In the genomic region with DNA sequence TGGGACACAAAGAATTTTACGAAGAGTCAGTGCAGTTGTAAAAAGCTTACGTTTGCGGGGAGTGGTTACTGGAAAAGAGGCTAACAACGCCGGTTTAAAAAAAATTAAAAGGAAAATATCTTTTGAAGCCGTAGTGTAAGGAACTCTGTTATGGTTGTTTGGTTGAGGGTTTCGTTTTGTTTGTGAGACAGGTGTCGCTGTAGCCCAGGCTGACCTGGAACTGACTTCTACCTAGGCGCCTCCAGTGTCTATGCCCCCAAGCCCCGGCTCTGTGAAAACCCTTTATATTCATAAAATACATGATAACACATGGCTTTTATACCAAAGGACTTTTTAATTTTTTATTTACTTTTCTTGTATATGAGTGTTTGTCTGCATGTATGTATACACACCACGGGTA, we compare ENCODE assay signal across 8 mouse cellular contexts. TPM values are rescaled to one million over a fixed set of nuclear protein-coding genes. Genes with fewer than 3 reads are reported as not detected.
A peak's percentile ranks its signal among the peaks of the same experiment; 100 is the strongest.
DNase-seq lines count a peak whose midpoint lies in the region; ATAC-seq and TF ChIP-seq lines count a peak whose summit lies in the region.

No protein-coding gene starts in this region.

- H3K27ac ChIP-seq in left cerebral cortex, adult 2 months, result no peak overlapping the region
- H3K27ac ChIP-seq in hindbrain, embryonic 14.5 days, result no peak overlapping the region
- peak overlapping the region; percentile 72 for H3K27ac ChIP-seq in liver, postnatal 0 days (ENCODE audit: low read depth)

- DNase-seq in left cerebral cortex, adult 2 months (ENCODE audit: extremely low spot score in 1 of 2, low spot score in 2 of 2), result no peak
- no peak for DNase-seq in left cerebral cortex, adult 8-10 months (ENCODE audit: low spot score in 2 of 2)
- DNase-seq in hindbrain, embryonic 14.5 days (ENCODE audit: low spot score), result peak; percentile 46
- DNase-seq in liver, postnatal 0 days, result peak; percentile 34
- peak; percentile 31 to 65 for DNase-seq in spleen, postnatal 4 days (ENCODE audit: low spot score in 2 of 2)
- no peak for DNase-seq in urinary bladder, adult 18-20 months (ENCODE audit: low spot score in 2 of 2)

- TF ChIP-seq CTCF in left cerebral cortex, adult 2 months (IDR thresholded peaks at IDR 0.05), result no peak; the same call in 1 of the 2 replicates
- peak; percentile 59 for TF ChIP-seq CTCF in liver, postnatal 0 days (IDR thresholded peaks at IDR 0.05; ENCODE audit: low read depth)

- WGBS in hindbrain, embryonic 14.5 days, result 3% methylated on average over 11 of the region's 11 CpGs
- 3% methylated on average over 11 of the region's 11 CpGs for WGBS in liver, postnatal 0 days (ENCODE audit: insufficient replicate concordance)

- peaks cover 12% of the 10 kb centered on the region; the same call in 1 of the 2 replicates for H3K4me1 ChIP-seq in hindbrain, embryonic 14.5 days (replicated peaks; ENCODE audit: control insufficient read depth, insufficient read depth, low read length)
- H3K4me1 ChIP-seq in liver, postnatal 0 days (ENCODE audit: insufficient read depth), result peaks cover 16% of the 10 kb centered on the region

- intact Hi-C loops in left cerebral cortex, adult 2 months (cut with DNase I), result loop anchor here (5.0 kb wide), 1 partner anchor 326 kb away; no protein-coding TSS in a partner anchor

- peak overlapping the region; percentile 52 for H3K4me2 ChIP-seq in hindbrain, embryonic 14.5 days (replicated peaks)
- H3K4me2 ChIP-seq in liver, postnatal 0 days (ENCODE audit: low read depth, low read length), result peak overlapping the region; percentile 77

- H3K4me3 ChIP-seq in left cerebral cortex, adult 2 months, result peak overlapping the region; percentile 82
- H3K4me3 ChIP-seq in hindbrain, embryonic 14.5 days (replicated peaks; ENCODE audit: low read length), result peak overlapping the region; percentile 42
- peak overlapping the region; percentile 85 for H3K4me3 ChIP-seq in liver, postnatal 0 days (ENCODE audit: low read depth, low read length)

- no peaks in the 10 kb centered on the region for H3K9me3 ChIP-seq in hindbrain, embryonic 14.5 days (ENCODE audit: control insufficient read depth, low read length)
- no peaks in the 10 kb centered on the region for H3K9me3 ChIP-seq in liver, postnatal 0 days (ENCODE audit: low read length)

- no peaks in the 10 kb centered on the region for H3K36me3 ChIP-seq in hindbrain, embryonic 14.5 days (replicated peaks; ENCODE audit: control insufficient read depth, insufficient read depth)
- no peaks in the 10 kb centered on the region for H3K36me3 ChIP-seq in liver, postnatal 0 days (replicated peaks; ENCODE audit: insufficient read depth, low read length)

- no peaks in the 10 kb centered on the region for H3K27me3 ChIP-seq in hindbrain, embryonic 14.5 days (ENCODE audit: control insufficient read depth, insufficient read depth, low read length)
- no peaks in the 10 kb centered on the region for H3K27me3 ChIP-seq in liver, postnatal 0 days (ENCODE audit: insufficient read depth, low read length)

- TF ChIP-seq EP300 in liver, postnatal 0 days (IDR thresholded peaks at IDR 0.05; ENCODE audit: low read depth), result no peak

- H3K9ac ChIP-seq in hindbrain, embryonic 14.5 days, result peak overlapping the region; percentile 39
- H3K9ac ChIP-seq in liver, postnatal 0 days (replicated peaks), result peak overlapping the region; percentile 81

- peak; percentile 39; the same call in 1 of the 2 replicates for ATAC-seq in common myeloid progenitor, adult 5-6 weeks (replicated peaks; ENCODE audit: low read depth, poor library complexity, severe bottlenecking)
- ATAC-seq in hindbrain, embryonic 14.5 days (ENCODE audit: low FRiP score), result peak; percentile 61
- peak; percentile 64 for ATAC-seq in liver, postnatal 0 days
- no peak for ATAC-seq in frontal cortex, adult (ENCODE audit: low TSS enrichment)

RNA-seq across cellular contexts. Expression of a gene that starts 0.5 kb away (rescaled TPM):
- total RNA-seq in left cerebral cortex, adult 2 months (2021), result 1 to 10 TPM; 1.5 to 2.0 TPM
- 1 to 10 TPM in 3 of 4 experiments, under 1 TPM in 1; 0.84 to 2.7 (median 1.7) TPM for total RNA-seq in left cerebral cortex, adult 8-10 months (2022)
- total RNA-seq in common myeloid progenitor, adult 5-6 weeks (2017), result 21.7 and 23.0 TPM in 2 replicates
- 11.6 and 11.8 TPM in 2 replicates for polyA plus RNA-seq in hindbrain, embryonic 14.5 days (2014; fragmentation: Nextera tagmentation; extraction: Ambion mirVana)
- polyA plus RNA-seq in liver, postnatal 0 days (2015; fragmentation: Nextera tagmentation; extraction: Ambion mirVana), result 17.1 and 17.6 TPM in 2 replicates

RNA-seq across cellular contexts. Expression of a gene that starts 7.1 kb away (rescaled TPM):
- 10 to 100 TPM; 80.2 to 82.0 TPM for total RNA-seq in left cerebral cortex, adult 2 months (2021)
- total RNA-seq in left cerebral cortex, adult 8-10 months (2022), result 10 to 100 TPM; 70.1 to 85.0 (median 73.8) TPM
- 7.3 and 9.0 TPM in 2 replicates for total RNA-seq in common myeloid progenitor, adult 5-6 weeks (2017)
- 16.7 and 17.2 TPM in 2 replicates for polyA plus RNA-seq in hindbrain, embryonic 14.5 days (2014; fragmentation: Nextera tagmentation; extraction: Ambion mirVana)
- 0.93 and 1.4 TPM in 2 replicates for polyA plus RNA-seq in liver, postnatal 0 days (2015; fragmentation: Nextera tagmentation; extraction: Ambion mirVana)

Comparison
In these comparisons a context has a peak if more than half of its experiments do, and no peak if none do; other contexts are left out.
1. DNase-seq: peak in hindbrain, embryonic 14.5 days (single experiment), liver, postnatal 0 days (single experiment) and spleen, postnatal 4 days (2 of 2); none in left cerebral cortex, adult 2 months (0 of 2), left cerebral cortex, adult 8-10 months (0 of 2) and urinary bladder, adult 18-20 months (0 of 2).
2. Peak in every context shown above with its lines, with median percentiles within 50 percentile points of each other: H3K4me3 ChIP-seq.